ENCODE assay signal across 10 mouse cellular contexts in genomic region chr16:41974866-41975719, GRCm38 (mm10).
DNase-seq lines count a peak whose midpoint lies in the region; ATAC-seq and TF ChIP-seq lines count a peak whose summit lies in the region.
"Had no signal": no experiment of that assay in that cellular context is flagged by ENCODE, and none has a peak within 500 bp of the region (broad histone marks: within the 10 kb centered on the region; RNA-seq: fewer than 3 reads in every experiment).

No protein-coding gene starts in this region.

- H3K27me3 ChIP-seq in CH12.LX (replicated peaks) = no peaks in the 10 kb centered on the region
- H3K27me3 ChIP-seq in forebrain, embryonic 13.5 days = no peaks in the 10 kb centered on the region
- H3K27me3 ChIP-seq in limb, embryonic 14.5 days (ENCODE audit: control insufficient read depth, insufficient read depth, low read length) = no peaks in the 10 kb centered on the region
- H3K27me3 ChIP-seq: heart, embryonic 15.5 days had no signal

- no peak overlapping the region for H3K4me3 ChIP-seq in CH12.LX (replicated peaks in 1 of 3; ENCODE audit: low read depth in 2 of 3, low read length in 2 of 3, poor library complexity in 1 of 3)
- H3K4me3 ChIP-seq in forebrain, embryonic 13.5 days = no peak overlapping the region
- no peak overlapping the region for H3K4me3 ChIP-seq in limb, embryonic 14.5 days (replicated peaks; ENCODE audit: low read length)
- H3K4me3 ChIP-seq: heart, embryonic 15.5 days had no signal

- no peak overlapping the region for H3K4me2 ChIP-seq in CH12.LX (ENCODE audit: insufficient read depth, low read depth, poor library complexity, severe bottlenecking)
- H3K4me2 ChIP-seq in forebrain, embryonic 13.5 days = no peak overlapping the region
- H3K4me2 ChIP-seq in limb, embryonic 14.5 days (replicated peaks; ENCODE audit: low read depth, low read length, severe bottlenecking) = no peak overlapping the region
- H3K4me2 ChIP-seq: heart, embryonic 15.5 days had no signal

- TF ChIP-seq EP300 in CH12.LX (IDR thresholded peaks at IDR 0.05; ENCODE audit: low read length) = no peak

- TF ChIP-seq POLR2A in CH12.LX (IDR thresholded peaks at IDR 0.05; ENCODE audit: low read depth, low read length) = no peak
- no peak for TF ChIP-seq POLR2A in limb, embryonic 14.5 days (IDR thresholded peaks at IDR 0.05; ENCODE audit: borderline replicate concordance, extremely low read depth, insufficient read depth, insufficient read length)

- peaks cover 64% of the 10 kb centered on the region for H3K9me3 ChIP-seq in CH12.LX (replicated peaks; ENCODE audit: low read length)
- no peaks in the 10 kb centered on the region for H3K9me3 ChIP-seq in forebrain, embryonic 13.5 days (replicated peaks)
- no peaks in the 10 kb centered on the region for H3K9me3 ChIP-seq in limb, embryonic 14.5 days (ENCODE audit: control insufficient read depth, low read length)
- H3K9me3 ChIP-seq: heart, embryonic 15.5 days had no signal

- peak; percentile 23 to 37 for DNase-seq in cerebellum, postnatal 10 days
- DNase-seq in cerebellum, adult 9-10 months = no peak
- no peak for DNase-seq in CH12.LX (ENCODE audit: extremely low read depth)
- peak; percentile 45 for DNase-seq in limb, embryonic 14.5 days (ENCODE audit: low spot score)
- no peak for DNase-seq in spleen, adult 12 weeks (ENCODE audit: low spot score)
- DNase-seq in ovary, postnatal 10 days (ENCODE audit: low spot score) = no peak
- DNase-seq in gastrocnemius, adult 18-20 months (ENCODE audit: low spot score) = no peak
- DNase-seq: kidney, adult 8-10 months had no signal

- H3K27ac ChIP-seq in CH12.LX (ENCODE audit: insufficient read depth, low read depth) = 0 out of 2 replicates have a peak overlapping the region, but pooled peaks have one; percentile 24
- H3K27ac ChIP-seq in forebrain, embryonic 13.5 days = no peak overlapping the region
- no peak overlapping the region for H3K27ac ChIP-seq in limb, embryonic 14.5 days (replicated peaks; ENCODE audit: low read depth, low read length)
- H3K27ac ChIP-seq: heart, embryonic 15.5 days had no signal

- H3K79me2 ChIP-seq in CH12.LX (replicated peaks; ENCODE audit: control insufficient read depth, extremely low read depth, insufficient read depth, poor library complexity, severe bottlenecking) = no peaks in the 10 kb centered on the region

- ATAC-seq in forebrain, embryonic 13.5 days = peak; percentile 82
- peak; percentile 84 for ATAC-seq in limb, embryonic 14.5 days (ENCODE audit: low FRiP score, low read depth)

- H3K9ac ChIP-seq in CH12.LX (ENCODE audit: insufficient read depth, low read depth) = no peak overlapping the region
- H3K9ac ChIP-seq in forebrain, embryonic 13.5 days = no peak overlapping the region
- no peak overlapping the region for H3K9ac ChIP-seq in limb, embryonic 14.5 days (ENCODE audit: low read depth, low read length, severe bottlenecking)
- H3K9ac ChIP-seq: heart, embryonic 15.5 days had no signal

- dilution Hi-C loops in CH12.LX (cut with MboI; ENCODE audit: extremely low pct_ligation_motif_present, extremely low pct_unique_long_range_greater_than_20kb, low sequenced_read_pairs) = no loop called here

- TF ChIP-seq CTCF in CH12.LX (conservative IDR thresholded peaks at IDR 0.05 in 1 of 2, IDR thresholded peaks at IDR 0.05 in 1 of 2; ENCODE audit: low read depth in 2 of 2, low read length in 2 of 2) = no peak

- no peaks in the 10 kb centered on the region for H3K4me1 ChIP-seq in CH12.LX (ENCODE audit: control insufficient read depth in 1 of 2, insufficient read depth in 2 of 2)
- H3K4me1 ChIP-seq in forebrain, embryonic 13.5 days = 0 out of 2 replicates have a peak, but pooled peaks cover 4% of the 10 kb centered on the region
- no peaks in the 10 kb centered on the region for H3K4me1 ChIP-seq in limb, embryonic 14.5 days (ENCODE audit: control insufficient read depth, insufficient read depth, low read length)
- H3K4me1 ChIP-seq: heart, embryonic 15.5 days had no signal

- no peak for TF ChIP-seq RAD21 in CH12.LX (IDR thresholded peaks at IDR 0.05; ENCODE audit: low read depth, low read length)

- H3K36me3 ChIP-seq in CH12.LX (replicated peaks in 1 of 2; ENCODE audit: control insufficient read depth in 1 of 2, insufficient read depth in 1 of 2, low read length in 1 of 2) = no peaks in the 10 kb centered on the region
- no peaks in the 10 kb centered on the region for H3K36me3 ChIP-seq in forebrain, embryonic 13.5 days (ENCODE audit: poor library complexity, severe bottlenecking)
- no peaks in the 10 kb centered on the region for H3K36me3 ChIP-seq in limb, embryonic 14.5 days (ENCODE audit: control insufficient read depth, insufficient read depth, low read length)
- H3K36me3 ChIP-seq: heart, embryonic 15.5 days had no signal

- 81% methylated on average over 2 of the region's 2 CpGs for WGBS in forebrain, embryonic 13.5 days
- 44% methylated on average over 2 of the region's 2 CpGs for WGBS in limb, embryonic 14.5 days

- in situ Hi-C loops in CH12.LX (cut with MboI; ENCODE audit: low pct_ligation_motif_present, low pct_unique_long_range_greater_than_20kb, low sequenced_read_pairs) = no loop called here

TF ChIP-seq in CH12.LX, 34 proteins besides CTCF, POLR2A, EP300 and RAD21:
- TF ChIP-seq RCOR1 (conservative IDR thresholded peaks at IDR 0.05; ENCODE audit: low read depth, low read length) (no peak), CHD2 (IDR thresholded peaks at IDR 0.05; ENCODE audit: low read length) (no peak), JUN (IDR thresholded peaks at IDR 0.05; ENCODE audit: insufficient read depth, low read depth, low read length) (no peak), ELF1 (IDR thresholded peaks at IDR 0.05; ENCODE audit: low read depth, low read length) (no peak), JUND (conservative IDR thresholded peaks at IDR 0.05; ENCODE audit: low read depth, low read length) (no peak), IRF4 (IDR thresholded peaks at IDR 0.05; ENCODE audit: low read depth, low read length) (no peak), MAX (IDR thresholded peaks at IDR 0.05; ENCODE audit: low read length) (no peak), USF1 (IDR thresholded peaks at IDR 0.05; ENCODE audit: low read depth, low read length) (no peak), BHLHE40 (IDR thresholded peaks at IDR 0.05; ENCODE audit: low read depth, low read length) (no peak), GABPA (IDR thresholded peaks at IDR 0.05; ENCODE audit: insufficient replicate concordance, low read depth, low read length) (no peak), SMC3 (IDR thresholded peaks at IDR 0.05; ENCODE audit: low read depth, low read length) (no peak), MYC (IDR thresholded peaks at IDR 0.05; ENCODE audit: low read depth, low read length) (no peak), PAX5 (IDR thresholded peaks at IDR 0.05; ENCODE audit: low read length) (no peak), ZMIZ1 (IDR thresholded peaks at IDR 0.05; ENCODE audit: low read depth, low read length) (no peak), UBTF (IDR thresholded peaks at IDR 0.05; ENCODE audit: low read depth, low read length) (no peak), ETS1 (conservative IDR thresholded peaks at IDR 0.05; ENCODE audit: low read depth, low read length) (no peak)
TF ChIP-seq in CH12.LX: peak in this region for 0.

Comparison
In these comparisons a context has a peak if more than half of its experiments do, and no peak if none do; other contexts are left out.
1. DNase-seq: peak in cerebellum, postnatal 10 days (2 of 2) and limb, embryonic 14.5 days (single experiment); none in cerebellum, adult 9-10 months (single experiment), CH12.LX (single experiment), spleen, adult 12 weeks (single experiment), ovary, postnatal 10 days (single experiment) and gastrocnemius, adult 18-20 months (single experiment).